Mouse (Mus musculus): Measurements from ENCODE around the gene Hist2h4. TPM values are rescaled to one million over a fixed set of nuclear protein-coding genes. Genes with fewer than 3 reads are reported as not detected.
"Not testable (repeated sequence)": the region's sequence is repeated elsewhere in the genome, so short reads cannot be mapped to it uniquely, and the experiment has no call there.

Hist2h4 gene
- polyA plus RNA-seq, 1 experiment, result 0.42 TPM

DNA sequence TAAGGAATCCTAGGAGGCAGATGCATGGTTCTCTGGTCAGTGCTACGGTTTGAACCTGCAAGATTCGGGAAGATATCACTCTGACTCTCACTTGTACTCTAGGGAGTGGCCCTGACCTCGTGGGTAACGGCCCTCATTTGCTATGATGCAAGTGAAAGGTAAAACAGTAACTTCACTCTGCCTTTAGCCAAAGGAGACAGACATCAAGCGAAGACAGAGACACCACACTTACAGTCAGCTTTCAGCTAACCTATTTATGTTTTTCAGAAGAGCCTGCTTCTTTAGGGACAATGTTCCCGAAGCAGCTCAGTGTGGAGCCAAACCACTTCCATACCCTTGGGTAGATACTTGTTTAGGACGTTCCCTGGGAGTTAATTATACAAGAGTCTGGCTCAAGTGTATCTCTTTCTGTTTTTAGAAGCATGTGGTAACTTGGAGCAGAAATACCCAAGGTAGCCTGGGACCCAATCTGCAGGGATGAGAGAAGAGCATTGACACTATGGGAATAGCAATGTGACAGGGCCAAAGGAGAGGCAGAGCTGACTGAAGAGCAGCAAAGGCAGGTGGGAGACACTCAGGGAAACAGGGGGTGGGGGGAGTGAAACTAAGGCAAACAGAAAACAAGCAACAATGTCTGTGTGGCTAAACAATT, 19.1 kb downstream of the Hist2h4 start:
- H3K27ac ChIP-seq (ENCODE audit: control insufficient read depth, insufficient read depth, low read depth, low read length), result peak overlapping the region; percentile 5
- peaks cover 2% of the 10 kb centered on the region for H3K4me1 ChIP-seq (ENCODE audit: control insufficient read depth, insufficient read depth, low read length)
- no peaks in the 10 kb centered on the region for H3K27me3 ChIP-seq (ENCODE audit: control insufficient read depth, insufficient read depth, low read length)
- TF ChIP-seq CTCF (IDR thresholded peaks at IDR 0.05; ENCODE audit: control insufficient read depth, insufficient read depth, insufficient replicate concordance, low read depth, low read length) (no peak), POLR2A (IDR thresholded peaks at IDR 0.05; ENCODE audit: control insufficient read depth, low read depth, low read length) (no peak)
- no peaks in the 10 kb centered on the region for H3K36me3 ChIP-seq (ENCODE audit: control insufficient read depth, insufficient read depth, low read length)
- H3K4me3 ChIP-seq (ENCODE audit: control insufficient read depth, low read depth, low read length), result peak overlapping the region; percentile 73

- Histone ChIP-seq H3K4me1 (ENCODE audit: control insufficient read depth, insufficient read depth, low read length) (peaks cover 5% of the 10 kb centered on the region; the same call in 1 of the 2 replicates), H3K27me3 (ENCODE audit: control insufficient read depth, insufficient read depth, low read length) (no peaks in the 10 kb centered on the region), H3K27ac (ENCODE audit: control insufficient read depth, insufficient read depth, low read depth, low read length) (peak overlapping the region; percentile 84), H3K36me3 (ENCODE audit: control insufficient read depth, insufficient read depth, low read length) (no peaks in the 10 kb centered on the region), H3K4me3 (ENCODE audit: control insufficient read depth, low read depth, low read length) (peak overlapping the region; percentile 74; the same call in 1 of the 2 replicates)
- no peak for TF ChIP-seq CTCF (IDR thresholded peaks at IDR 0.05; ENCODE audit: control insufficient read depth, insufficient read depth, insufficient replicate concordance, low read depth, low read length)
- no peak for TF ChIP-seq POLR2A (IDR thresholded peaks at IDR 0.05; ENCODE audit: control insufficient read depth, low read depth, low read length)
These were observed 22.3 kb downstream of the Hist2h4 start for GRCm38 (mm10) chr3:96240799-96241197.

DNA sequence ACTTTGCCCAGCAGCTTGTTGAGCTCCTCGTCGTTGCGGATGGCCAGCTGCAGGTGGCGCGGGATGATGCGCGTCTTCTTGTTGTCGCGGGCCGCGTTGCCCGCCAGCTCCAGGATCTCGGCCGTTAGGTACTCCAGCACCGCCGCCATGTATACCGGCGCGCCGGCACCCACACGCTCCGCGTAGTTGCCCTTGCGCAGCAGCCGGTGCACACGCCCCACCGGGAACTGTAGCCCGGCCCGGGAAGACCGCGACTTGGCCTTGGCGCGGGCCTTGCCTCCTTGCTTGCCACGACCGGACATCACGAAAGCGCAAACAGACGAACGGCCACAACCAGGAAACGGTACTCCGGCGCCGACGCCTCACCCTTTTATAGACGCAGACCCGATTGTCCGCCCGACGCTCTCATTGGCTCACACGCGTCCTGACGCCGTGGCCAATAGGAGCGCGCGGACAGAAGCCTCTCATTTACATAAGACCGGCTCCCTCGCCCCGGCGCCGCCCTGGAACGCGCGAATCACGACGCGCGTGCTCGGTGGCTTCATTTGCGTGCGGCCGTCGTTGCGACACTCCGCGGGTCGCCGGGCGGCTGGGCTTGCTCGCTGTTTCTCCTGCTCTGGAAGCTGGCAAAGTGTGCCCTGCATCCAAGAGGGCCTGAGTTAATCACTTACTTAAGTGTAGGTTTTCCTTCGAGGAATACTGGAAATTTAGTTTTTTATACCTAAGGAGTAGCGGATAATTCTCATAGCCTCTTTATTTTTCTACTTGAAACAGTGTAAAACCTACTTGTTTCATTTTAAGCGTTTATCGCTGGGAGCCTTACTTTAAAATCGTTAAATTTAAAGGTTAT, 22.9 kb downstream of the Hist2h4 start, which contains the start of gene Hist2h2aa2:
Gene Hist2h2aa2, minus strand, starts transcription at position 328 of the 850 bp plus-strand sequence.
- not testable (repeated sequence) for H3K27me3 ChIP-seq (ENCODE audit: control insufficient read depth, insufficient read depth, low read length); H3K4me1 ChIP-seq (ENCODE audit: control insufficient read depth, insufficient read depth, low read length); H3K36me3 ChIP-seq (ENCODE audit: control insufficient read depth, insufficient read depth, low read length)
- H3K4me3 ChIP-seq (ENCODE audit: control insufficient read depth, low read depth, low read length), result peak within 1 kb of the TSS; percentile 86
- H3K27ac ChIP-seq (ENCODE audit: control insufficient read depth, insufficient read depth, low read depth, low read length), result peak within 1 kb of the TSS; percentile 84
- peak; percentile 73 for TF ChIP-seq POLR2A (IDR thresholded peaks at IDR 0.05; ENCODE audit: control insufficient read depth, low read depth, low read length)

DNA sequence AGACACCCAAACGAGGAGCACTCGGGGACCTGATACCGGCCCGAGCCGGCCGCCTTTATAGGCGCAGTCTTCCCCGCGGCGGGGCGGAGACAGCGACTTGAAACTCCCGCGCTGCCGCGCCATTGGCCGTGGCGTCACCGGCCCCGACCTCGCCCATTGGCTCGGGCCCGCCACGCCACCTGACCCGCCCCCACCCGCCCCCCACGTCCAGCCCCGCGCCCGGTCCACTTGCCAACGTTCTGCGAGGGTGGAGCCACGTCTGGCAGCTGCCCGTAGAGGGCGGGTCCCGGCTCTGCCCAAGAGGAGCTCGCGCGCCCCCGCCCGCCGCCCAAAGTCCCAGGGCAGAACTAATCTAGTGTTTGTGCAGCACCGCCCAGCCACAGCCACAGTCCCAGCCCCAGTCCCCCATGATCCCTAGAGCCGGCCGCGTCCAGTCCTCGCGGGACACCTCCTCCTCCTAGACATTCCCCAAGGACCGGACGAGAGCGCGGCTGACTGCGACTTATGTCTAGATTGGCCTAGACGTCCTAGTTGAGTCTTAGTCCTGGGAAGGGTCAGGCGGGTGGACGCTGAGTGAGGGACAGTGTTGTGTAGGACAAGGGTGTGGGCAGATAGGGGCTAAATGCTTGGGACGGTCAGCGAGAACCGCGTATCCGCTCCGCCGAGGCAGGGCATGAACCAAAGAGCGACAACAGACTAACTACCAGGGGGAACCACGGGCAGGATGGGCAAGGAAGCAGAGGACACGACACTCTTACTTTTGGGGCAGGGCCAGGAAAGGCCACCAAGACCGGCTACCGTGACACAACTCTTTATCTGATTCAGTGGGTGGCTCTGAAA, 23.9 kb downstream of the Hist2h4 start, which contains the start of gene Hist2h3c2:
Gene Hist2h3c2, minus strand, starts transcription at position 174 of the 840 bp plus-strand sequence.
- Histone ChIP-seq H3K4me3 (ENCODE audit: control insufficient read depth, low read depth, low read length) (peak within 1 kb of the TSS; percentile 85), H3K27ac (ENCODE audit: control insufficient read depth, insufficient read depth, low read depth, low read length) (peak within 1 kb of the TSS; percentile 76)
- not testable (repeated sequence) for H3K27me3 ChIP-seq (ENCODE audit: control insufficient read depth, insufficient read depth, low read length)

DNA sequence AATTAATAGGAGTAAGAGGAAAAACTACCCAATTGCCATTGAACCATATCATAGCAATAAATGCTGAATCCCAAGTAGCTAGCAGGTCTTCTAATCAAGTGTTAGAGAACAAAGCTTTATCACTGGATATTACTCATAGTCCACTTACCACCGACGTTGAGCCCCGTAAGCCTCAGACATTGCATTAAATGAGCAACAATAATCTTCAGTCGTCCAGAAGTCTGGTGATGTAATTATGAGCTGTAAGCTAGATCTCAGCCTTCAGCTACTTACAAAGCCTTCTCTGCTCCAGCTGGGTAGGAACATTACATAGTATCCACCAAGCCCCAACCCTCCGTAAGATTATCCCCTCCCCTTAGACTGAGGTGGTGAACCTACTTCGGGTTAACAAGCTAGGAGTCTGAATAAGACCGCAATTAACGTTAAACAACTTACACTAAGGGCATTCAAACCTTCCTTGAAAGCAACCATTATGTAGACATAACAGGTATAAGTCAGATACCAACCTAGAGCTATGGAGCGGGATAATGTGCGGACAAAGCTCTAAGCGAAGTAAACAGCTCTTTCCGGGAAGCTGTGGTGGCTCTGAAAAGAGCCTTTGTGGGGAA, 25.1 kb downstream of the Hist2h4 start:
- Histone ChIP-seq H3K36me3 (ENCODE audit: control insufficient read depth, insufficient read depth, low read length) (no peaks in the 10 kb centered on the region), H3K27ac (ENCODE audit: control insufficient read depth, insufficient read depth, low read depth, low read length) (peak overlapping the region; percentile 71), H3K27me3 (ENCODE audit: control insufficient read depth, insufficient read depth, low read length) (no peaks in the 10 kb centered on the region), H3K4me1 (ENCODE audit: control insufficient read depth, insufficient read depth, low read length) (peaks cover 5% of the 10 kb centered on the region; the same call in 1 of the 2 replicates), H3K4me3 (ENCODE audit: control insufficient read depth, low read depth, low read length) (peak overlapping the region; percentile 85)
- TF ChIP-seq POLR2A (IDR thresholded peaks at IDR 0.05; ENCODE audit: control insufficient read depth, low read depth, low read length) (no peak), CTCF (IDR thresholded peaks at IDR 0.05; ENCODE audit: control insufficient read depth, insufficient read depth, insufficient replicate concordance, low read depth, low read length) (no peak)

More for the DNA sequence above, 23.9 kb downstream of the Hist2h4 start, which contains the start of gene Hist2h3c2:
- not testable (repeated sequence) for H3K36me3 ChIP-seq (ENCODE audit: control insufficient read depth, insufficient read depth, low read length); H3K4me1 ChIP-seq (ENCODE audit: control insufficient read depth, insufficient read depth, low read length)

- TF ChIP-seq CTCF (IDR thresholded peaks at IDR 0.05; ENCODE audit: control insufficient read depth, insufficient read depth, insufficient replicate concordance, low read depth, low read length), result no peak
- no peak for TF ChIP-seq POLR2A (IDR thresholded peaks at IDR 0.05; ENCODE audit: control insufficient read depth, low read depth, low read length)
- Histone ChIP-seq H3K4me1 (ENCODE audit: control insufficient read depth, insufficient read depth, low read length) (peaks cover 5% of the 10 kb centered on the region; the same call in 1 of the 2 replicates), H3K4me3 (ENCODE audit: control insufficient read depth, low read depth, low read length) (peak overlapping the region; percentile 85), H3K27me3 (ENCODE audit: control insufficient read depth, insufficient read depth, low read length) (no peaks in the 10 kb centered on the region), H3K36me3 (ENCODE audit: control insufficient read depth, insufficient read depth, low read length) (no peaks in the 10 kb centered on the region), H3K27ac (ENCODE audit: control insufficient read depth, insufficient read depth, low read depth, low read length) (no peak overlapping the region)
These were observed 25.7 kb downstream of the Hist2h4 start for GRCm38 (mm10) chr3:96237335-96237903.
